Mouse (Mus musculus) brain, embryonic 14.5 days (tissue): ENCODE data around the gene Crx.

Experiments
- CTCF ChIP-seq: fragments of 200-500 bp; IDR thresholded peaks from 2 replicates; pipeline ENCODE4 v1.5.1; 2012; ENCODE audit warnings: inconsistent platforms, mild to moderate bottlenecking, moderate library complexity, borderline replicate concordance; ENCODE audit not compliant: insufficient read depth, insufficient read length; ENCODE audit errors: extremely low read depth
- POLR2A ChIP-seq: fragments of 200-500 bp; IDR thresholded peaks from 2 replicates; pipeline ENCODE4 v1.6.1; 2012; ENCODE audit warnings: mild to moderate bottlenecking, inconsistent platforms, borderline replicate concordance; ENCODE audit not compliant: poor library complexity, insufficient read depth, insufficient read length, severe bottlenecking; ENCODE audit errors: extremely low read depth

DNA sequence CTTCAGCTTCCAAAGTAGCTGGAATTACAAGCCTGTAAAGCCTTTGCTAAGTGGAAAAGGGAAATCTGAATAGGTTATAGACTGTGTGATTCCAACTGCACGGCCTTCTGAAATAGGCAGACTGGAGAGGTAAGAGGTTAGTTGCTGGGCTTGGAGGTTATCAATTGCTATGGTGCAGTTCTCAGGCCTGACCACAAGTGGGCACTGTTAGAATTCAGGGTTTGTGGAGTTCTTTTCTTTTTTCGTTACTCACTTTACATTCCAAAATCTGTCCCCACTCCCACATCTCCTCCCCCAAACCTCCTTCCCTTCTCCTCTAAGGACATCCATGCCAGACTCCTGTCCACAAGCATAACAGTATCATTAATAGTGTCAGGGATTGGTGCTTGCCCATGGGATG, 34.5 kb upstream of the Crx start:
- no peak for TF ChIP-seq POLR2A
- TF ChIP-seq CTCF = peak; percentile 71; the same call in 1 of the 2 replicates
